Mouse (Mus musculus): ENCODE measurements at regions not wholly inside any gene's neighbourhood (a gene's known extent, or its start where the extent isn't known, plus 50 kb on each side); places are given as distances from the start of the nearest gene placed in this dataset.
"Not testable (repeated sequence)": the region's sequence is repeated elsewhere in the genome, so short reads cannot be mapped to it uniquely, and the experiment has no call there.

- H3K36me3 ChIP-seq = no peaks in the 10 kb centered on the region
- ATAC-seq (ENCODE audit: low FRiP score, low read depth) = no peak
- H3K27ac ChIP-seq (replicated peaks) = no peak overlapping the region
- H3K9me3 ChIP-seq = no peaks in the 10 kb centered on the region
- WGBS = 49% methylated on average over 5 of the region's 5 CpGs
- H3K4me2 ChIP-seq (replicated peaks) = no peak overlapping the region
- H3K4me1 ChIP-seq = peaks cover 10% of the 10 kb centered on the region
- peaks cover 10% of the 10 kb centered on the region for H3K27me3 ChIP-seq
- H3K9ac ChIP-seq (replicated peaks) = no peak overlapping the region
- H3K4me3 ChIP-seq = no peak overlapping the region
Observed at GRCm38 (mm10) chr9:104413021-104413420, 75.5 kb upstream of the Acpp start.

GRCm38 (mm10) chr9:104410211-104410610 lies 72.7 kb upstream of the Acpp start:
- Histone ChIP-seq H3K27me3 (peaks cover 19% of the 10 kb centered on the region), H3K4me3 (no peak overlapping the region), H3K4me1 (peaks cover 10% of the 10 kb centered on the region), H3K4me2 (replicated peaks) (no peak overlapping the region; the same call in 1 of the 2 replicates), H3K36me3 (no peaks in the 10 kb centered on the region), H3K27ac (replicated peaks) (no peak overlapping the region), H3K9me3 (no peaks in the 10 kb centered on the region), H3K9ac (replicated peaks) (no peak overlapping the region)
- 4% methylated on average over 5 of the region's 5 CpGs for WGBS
- no peak for ATAC-seq (ENCODE audit: low FRiP score, low read depth)

GRCm38 (mm10) chr9:104409381-104409780 lies 71.8 kb upstream of the Acpp start:
- Histone ChIP-seq H3K36me3 (no peaks in the 10 kb centered on the region), H3K9me3 (no peaks in the 10 kb centered on the region), H3K27me3 (peaks cover 19% of the 10 kb centered on the region), H3K9ac (replicated peaks) (no peak overlapping the region), H3K4me2 (replicated peaks) (peak overlapping the region; percentile 61), H3K27ac (replicated peaks) (no peak overlapping the region), H3K4me1 (peaks cover 10% of the 10 kb centered on the region), H3K4me3 (peak overlapping the region; percentile 41)
- no peak for ATAC-seq (ENCODE audit: low FRiP score, low read depth)
- WGBS = 23% methylated on average over 12 of the region's 12 CpGs

- Histone ChIP-seq H3K9ac (replicated peaks) (no peak overlapping the region), H3K36me3 (no peaks in the 10 kb centered on the region), H3K4me1 (peaks cover 10% of the 10 kb centered on the region), H3K4me2 (replicated peaks) (peak overlapping the region; percentile 61), H3K9me3 (no peaks in the 10 kb centered on the region), H3K4me3 (peak overlapping the region; percentile 41), H3K27me3 (peaks cover 19% of the 10 kb centered on the region), H3K27ac (replicated peaks) (no peak overlapping the region)
- WGBS = 22% methylated on average over 21 of the region's 21 CpGs
- ATAC-seq (ENCODE audit: low FRiP score, low read depth) = no peak
Observed at GRCm38 (mm10) chr9:104408571-104409294, 71.2 kb upstream of the Acpp start.

GRCm38 (mm10) chr9:104407559-104408376 lies 70.2 kb upstream of the Acpp start:
- H3K9ac ChIP-seq (replicated peaks) = no peak overlapping the region

GRCm38 (mm10) chr9:104407011-104407410 lies 69.5 kb upstream of the Acpp start:
- Histone ChIP-seq H3K9me3 (no peaks in the 10 kb centered on the region), H3K4me3 (no peak overlapping the region), H3K4me2 (replicated peaks) (no peak overlapping the region), H3K9ac (replicated peaks) (no peak overlapping the region), H3K27ac (replicated peaks) (no peak overlapping the region), H3K27me3 (peaks cover 19% of the 10 kb centered on the region), H3K36me3 (no peaks in the 10 kb centered on the region), H3K4me1 (peaks cover 10% of the 10 kb centered on the region)
- WGBS = 47% methylated on average over 2 of the region's 2 CpGs
- no peak for ATAC-seq (ENCODE audit: low FRiP score, low read depth)

More at GRCm38 (mm10) chr9:104407559-104408376, 70.2 kb upstream of the Acpp start:
- no peaks in the 10 kb centered on the region for H3K9me3 ChIP-seq
- peaks cover 19% of the 10 kb centered on the region for H3K27me3 ChIP-seq
- H3K27ac ChIP-seq (replicated peaks) = no peak overlapping the region
- peak overlapping the region; percentile 24 for H3K4me3 ChIP-seq
- 18% methylated on average over 17 of the region's 18 CpGs for WGBS
- peak overlapping the region; percentile 61 for H3K4me2 ChIP-seq (replicated peaks)
- H3K4me1 ChIP-seq = peaks cover 10% of the 10 kb centered on the region
- no peaks in the 10 kb centered on the region for H3K36me3 ChIP-seq
- ATAC-seq (ENCODE audit: low FRiP score, low read depth) = no peak

GRCm38 (mm10) chr9:104406491-104406890 lies 68.9 kb upstream of the Acpp start:
- Histone ChIP-seq H3K27ac (replicated peaks) (no peak overlapping the region), H3K4me1 (peaks cover 10% of the 10 kb centered on the region), H3K4me3 (no peak overlapping the region), H3K27me3 (peaks cover 19% of the 10 kb centered on the region), H3K36me3 (no peaks in the 10 kb centered on the region), H3K9me3 (no peaks in the 10 kb centered on the region), H3K4me2 (replicated peaks) (no peak overlapping the region), H3K9ac (replicated peaks) (no peak overlapping the region)
- ATAC-seq (ENCODE audit: low FRiP score, low read depth) = no peak
- 78% methylated on average over 7 of the region's 7 CpGs for WGBS

- Histone ChIP-seq H3K4me3 (no peak overlapping the region), H3K27me3 (peaks cover 10% of the 10 kb centered on the region; the same call in 1 of the 2 replicates), H3K9ac (replicated peaks) (no peak overlapping the region), H3K36me3 (no peaks in the 10 kb centered on the region), H3K27ac (replicated peaks) (no peak overlapping the region), H3K9me3 (no peaks in the 10 kb centered on the region), H3K4me2 (replicated peaks) (no peak overlapping the region), H3K4me1 (0 out of 2 replicates have a peak, but pooled peaks cover 2% of the 10 kb centered on the region)
- 58% methylated on average over 1 of the region's 1 CpGs for WGBS
- ATAC-seq (ENCODE audit: low FRiP score, low read depth) = no peak
Observed at GRCm38 (mm10) chr9:104403863-104404262, 66.3 kb upstream of the Acpp start.

- 79% methylated on average over 4 of the region's 4 CpGs for WGBS
Observed at GRCm38 (mm10) chr9:104401673-104402072, 64.1 kb upstream of the Acpp start.

GRCm38 (mm10) chr9:104399927-104400326 lies 62.4 kb upstream of the Acpp start:
- Histone ChIP-seq H3K4me1 (no peaks in the 10 kb centered on the region), H3K4me3 (no peak overlapping the region), H3K9me3 (no peaks in the 10 kb centered on the region), H3K36me3 (no peaks in the 10 kb centered on the region), H3K4me2 (replicated peaks) (no peak overlapping the region), H3K9ac (replicated peaks) (no peak overlapping the region), H3K27me3 (no peaks in the 10 kb centered on the region), H3K27ac (replicated peaks) (no peak overlapping the region)
- WGBS = 95% methylated on average over 1 of the region's 1 CpGs
- no peak for ATAC-seq (ENCODE audit: low FRiP score, low read depth)

More at GRCm38 (mm10) chr9:104401673-104402072, 64.1 kb upstream of the Acpp start:
- H3K4me2 ChIP-seq (replicated peaks) = no peak overlapping the region
- no peak overlapping the region for H3K27ac ChIP-seq (replicated peaks)
- H3K36me3 ChIP-seq = no peaks in the 10 kb centered on the region
- H3K9ac ChIP-seq (replicated peaks) = no peak overlapping the region
- no peak for ATAC-seq (ENCODE audit: low FRiP score, low read depth)
- no peak overlapping the region for H3K4me3 ChIP-seq
- H3K4me1 ChIP-seq = no peaks in the 10 kb centered on the region
- no peaks in the 10 kb centered on the region for H3K9me3 ChIP-seq
- H3K27me3 ChIP-seq = 0 out of 2 replicates have a peak, but pooled peaks cover 2% of the 10 kb centered on the region

- not testable (repeated sequence) for H3K36me3 ChIP-seq; H3K9me3 ChIP-seq; H3K4me1 ChIP-seq; H3K27ac ChIP-seq (replicated peaks); H3K4me3 ChIP-seq; H3K9ac ChIP-seq (replicated peaks); ATAC-seq (ENCODE audit: low FRiP score, low read depth); H3K27me3 ChIP-seq; H3K4me2 ChIP-seq (replicated peaks)
- WGBS = 77% methylated on average over 4 of the region's 4 CpGs
Observed at GRCm38 (mm10) chr9:104398484-104398883, 60.9 kb upstream of the Acpp start.

- H3K27ac ChIP-seq (replicated peaks) = no peak overlapping the region
- H3K27me3 ChIP-seq = no peaks in the 10 kb centered on the region
- no peaks in the 10 kb centered on the region for H3K9me3 ChIP-seq
- H3K9ac ChIP-seq (replicated peaks) = no peak overlapping the region
- H3K4me3 ChIP-seq = no peak overlapping the region
- H3K4me1 ChIP-seq = no peaks in the 10 kb centered on the region
- WGBS = 88% methylated on average over 7 of the region's 7 CpGs
- ATAC-seq (ENCODE audit: low FRiP score, low read depth) = no peak
- H3K36me3 ChIP-seq = no peaks in the 10 kb centered on the region
- H3K4me2 ChIP-seq (replicated peaks) = no peak overlapping the region
Observed at GRCm38 (mm10) chr9:104387805-104388204, 50.3 kb upstream of the Acpp start.
